Mouse (Mus musculus) gastrocnemius, adult 2 months (tissue): ENCODE measurements at regions not wholly inside any gene's neighbourhood (a gene's known extent, or its start where the extent isn't known, plus 50 kb on each side); places are given as distances from the start of the nearest gene placed in this dataset.
A peak's percentile ranks its signal among the peaks of the same experiment; 100 is the strongest.

Experiments
- DNase-seq: peaks from one replicate; pipeline ENCODE4 v3.0.0; 2022
- H3K27ac ChIP-seq: fragments of 200-600 bp; 2 replicates; pipeline ENCODE4 v1.8.1; 2022; ENCODE audit warnings: mild to moderate bottlenecking
- H3K4me3 ChIP-seq: fragments of 200-600 bp; 2 replicates; pipeline ENCODE4 v1.8.1; 2022; ENCODE audit warnings: mild to moderate bottlenecking, moderate library complexity
- CTCF ChIP-seq: fragments of 200-600 bp; IDR thresholded peaks from 2 replicates; pipeline ENCODE4 v1.8.1; 2022; ENCODE audit warnings: antibody characterized with exemption, mild to moderate bottlenecking, moderate library complexity
- intact Hi-C: fragments of 180-260 bp; cut with DNase I; formaldehyde crosslinking; loops from one replicate; pipeline ENCODE4 v1.15.1; 2025

DNA sequence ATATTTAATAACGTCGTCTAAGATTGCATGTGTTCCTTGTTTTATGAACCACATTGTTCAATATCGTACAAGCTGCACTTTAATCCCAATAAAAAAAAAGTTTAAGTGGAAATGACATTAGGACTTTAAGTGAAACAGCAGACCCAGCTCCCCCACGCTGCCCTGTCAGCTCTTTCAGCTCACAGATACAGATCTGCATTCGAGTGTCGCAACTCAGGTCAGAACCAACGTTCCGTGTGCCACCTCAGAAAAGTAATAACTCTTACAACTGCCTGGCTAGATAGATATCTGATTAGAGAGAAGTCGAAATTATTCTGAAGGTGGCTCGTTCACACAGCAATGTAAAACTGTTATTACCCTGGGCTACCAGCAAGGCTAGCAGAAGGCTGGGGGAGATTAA lies 364.0 kb upstream of the Dach1 start:
- H3K27ac ChIP-seq, result no peak overlapping the region
- intact Hi-C loops, result no loop called here

DNA sequence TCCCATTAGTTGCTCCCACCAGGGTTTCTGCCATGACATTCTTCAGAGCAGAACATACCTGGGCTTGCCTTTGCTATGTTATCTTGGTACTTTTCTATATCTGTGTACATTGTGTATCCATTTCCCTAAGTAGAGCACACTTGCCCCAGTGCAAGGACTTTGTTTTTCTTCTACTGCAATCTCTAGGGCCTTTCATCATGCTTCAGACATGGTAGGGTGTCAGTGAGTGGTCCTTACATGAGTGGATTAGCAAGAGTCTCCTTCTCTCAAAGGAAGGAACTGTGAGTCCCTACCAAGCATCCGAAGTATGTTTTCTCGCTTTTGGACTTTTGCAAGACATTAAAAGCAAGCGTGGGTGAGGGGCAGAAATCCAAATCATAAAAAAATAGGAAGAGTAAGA lies 351.4 kb upstream of the Dach1 start:
- Histone ChIP-seq H3K4me3 (no peak overlapping the region), H3K27ac (no peak overlapping the region)
- TF ChIP-seq CTCF, result no peak
- DNase-seq, result no peak
- intact Hi-C loops, result no loop called here

More for the DNA sequence above, 364.0 kb upstream of the Dach1 start:
- no peak for TF ChIP-seq CTCF
- DNase-seq, result no peak
- no peak overlapping the region for H3K4me3 ChIP-seq

DNA sequence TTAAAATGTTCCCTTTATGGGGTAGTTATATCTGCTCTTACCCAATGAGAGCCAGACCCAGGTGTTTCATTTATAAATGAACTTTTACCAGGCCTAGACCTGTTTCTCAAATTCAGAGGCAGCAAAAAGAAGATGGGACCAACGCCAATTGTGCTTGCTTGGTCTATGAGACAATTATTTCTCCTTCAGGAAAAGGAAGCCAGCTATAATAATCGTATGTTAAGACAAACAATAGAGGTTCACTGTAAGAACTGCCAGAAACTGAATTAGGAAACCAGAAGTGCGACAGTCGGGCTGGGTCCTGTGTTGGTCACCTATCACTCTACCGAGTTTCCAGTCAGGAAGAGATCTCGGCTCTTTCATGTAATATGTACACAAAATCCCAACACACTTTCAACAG lies 335.8 kb upstream of the Dach1 start:
- H3K27ac ChIP-seq, result no peak overlapping the region
- no peak for TF ChIP-seq CTCF
- DNase-seq, result no peak
- intact Hi-C loops, result no loop called here
- no peak overlapping the region for H3K4me3 ChIP-seq

DNA sequence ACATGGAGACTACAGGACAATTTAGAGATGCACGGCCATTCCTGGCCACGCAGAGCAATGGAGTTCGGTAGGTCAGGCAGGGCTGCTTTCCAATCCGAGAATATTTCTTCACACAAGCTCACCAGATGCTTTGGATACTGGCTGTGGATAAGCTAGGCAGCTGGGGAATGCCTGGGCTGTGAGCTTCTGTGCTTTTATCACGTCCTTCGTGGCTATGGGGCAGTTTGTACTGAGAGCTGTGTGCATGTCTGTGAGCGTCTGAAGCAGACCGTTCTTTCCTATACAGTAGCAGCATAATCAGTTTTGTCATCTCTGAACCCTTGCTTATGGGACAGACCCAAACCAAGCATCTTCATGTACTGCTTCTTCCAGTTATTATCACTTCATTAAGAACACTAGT lies 307.9 kb upstream of the Dach1 start:
- DNase-seq, result no peak
- Histone ChIP-seq H3K4me3 (no peak overlapping the region), H3K27ac (no peak overlapping the region)
- no peak for TF ChIP-seq CTCF
- intact Hi-C loops, result no loop called here

DNA sequence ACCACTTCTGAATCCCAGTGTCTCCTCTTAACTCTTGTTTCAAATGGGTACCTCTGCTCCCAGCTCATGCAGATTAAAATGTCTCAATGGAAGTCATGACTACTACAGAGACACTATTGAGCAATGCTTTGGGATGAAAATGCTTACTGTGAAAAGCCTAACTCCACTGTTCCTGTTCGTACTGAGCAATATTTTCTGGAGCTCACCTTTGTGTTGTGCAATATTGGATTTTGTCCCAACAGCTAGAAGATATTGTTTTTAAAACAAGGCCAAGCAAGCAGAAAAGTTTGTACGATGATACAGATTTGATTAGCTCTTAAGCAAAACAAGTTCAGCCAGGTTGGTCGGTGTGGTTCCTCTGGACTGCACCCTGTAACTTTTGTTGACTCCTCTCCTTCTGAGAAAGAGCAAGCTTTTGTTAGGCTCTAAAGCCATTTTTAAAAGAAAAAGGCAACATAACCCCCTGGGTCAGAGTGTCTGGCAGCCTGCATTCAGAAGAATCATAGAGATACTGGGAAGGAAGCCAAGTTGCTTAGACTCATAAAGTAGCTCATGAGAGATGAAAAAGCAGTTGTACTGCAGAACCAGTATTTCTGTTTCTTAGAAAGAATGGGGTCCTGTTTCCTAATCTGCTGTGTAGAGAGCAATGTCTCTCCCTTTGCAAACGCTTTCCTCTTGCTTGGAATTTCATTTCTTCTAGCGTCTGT lies 302.4 kb upstream of the Dach1 start:
- H3K27ac ChIP-seq, result no peak overlapping the region
- no peak for DNase-seq

DNA sequence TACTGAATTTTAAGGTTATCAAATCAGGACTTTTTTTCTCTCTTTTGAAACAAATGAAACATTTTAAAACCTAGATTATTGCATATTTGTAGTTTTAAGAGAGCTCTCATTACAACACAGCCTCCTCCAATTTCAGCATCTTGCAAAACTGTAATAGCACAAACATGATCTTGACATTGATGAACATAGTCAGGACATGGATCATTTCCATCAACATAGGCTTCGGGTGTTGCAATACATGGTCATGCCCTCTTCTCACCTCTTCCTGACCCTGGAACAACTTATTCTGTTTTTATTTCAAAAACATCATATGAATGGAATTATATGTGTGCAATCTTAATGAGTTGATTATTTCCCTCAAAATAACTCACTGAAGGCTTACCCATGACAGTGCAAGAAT lies 284.9 kb upstream of the Dach1 start:
- DNase-seq, result no peak
- Histone ChIP-seq H3K27ac (no peak overlapping the region), H3K4me3 (no peak overlapping the region)
- intact Hi-C loops, result no loop called here
- no peak for TF ChIP-seq CTCF

More for the DNA sequence above, 302.4 kb upstream of the Dach1 start:
- no peak for TF ChIP-seq CTCF
- no peak overlapping the region for H3K4me3 ChIP-seq
- intact Hi-C loops, result no loop called here

DNA sequence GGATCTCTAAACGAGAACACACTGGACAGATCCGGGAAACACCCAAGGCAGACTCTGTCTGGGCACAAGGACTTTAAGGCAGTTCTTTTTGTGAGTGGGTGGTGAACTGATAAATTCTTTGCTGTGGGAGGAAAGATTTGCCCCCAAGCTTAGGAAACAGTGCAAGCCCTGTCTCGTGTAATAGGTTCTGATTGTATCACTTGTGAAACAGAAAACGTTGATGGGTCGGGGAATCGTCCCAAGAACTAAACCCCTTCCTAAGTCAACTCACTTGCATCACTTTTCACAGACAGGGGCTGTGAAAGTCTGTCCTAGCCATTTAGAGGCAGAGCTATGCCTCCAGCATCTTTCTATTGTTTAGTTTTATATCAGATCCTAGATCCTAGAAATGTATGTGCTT lies 282.6 kb upstream of the Dach1 start:
- no peak for TF ChIP-seq CTCF
- Histone ChIP-seq H3K4me3 (no peak overlapping the region), H3K27ac (no peak overlapping the region)
- intact Hi-C loops, result no loop called here
- no peak for DNase-seq

DNA sequence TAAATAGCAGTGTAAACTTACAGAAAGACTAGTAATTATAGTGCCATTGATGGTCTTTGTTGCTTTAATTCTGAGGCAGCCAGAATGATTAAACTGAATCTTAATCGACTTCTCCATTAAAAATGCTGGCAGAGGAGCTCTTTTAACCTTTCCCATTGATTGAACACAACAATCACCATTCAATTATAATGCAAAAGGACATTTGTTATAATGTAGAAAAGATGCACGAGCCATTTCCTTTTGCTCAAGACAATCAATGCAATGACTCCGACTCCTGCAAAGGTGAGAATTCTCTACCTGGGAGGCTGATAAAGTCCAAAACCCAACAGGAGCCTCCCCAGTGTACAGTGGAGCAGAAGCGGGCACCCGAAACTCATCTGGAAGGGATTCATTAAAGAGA lies 280.0 kb upstream of the Dach1 start:
- no peak for DNase-seq
- intact Hi-C loops, result no loop called here
- Histone ChIP-seq H3K27ac (no peak overlapping the region), H3K4me3 (no peak overlapping the region)
- TF ChIP-seq CTCF, result no peak

DNA sequence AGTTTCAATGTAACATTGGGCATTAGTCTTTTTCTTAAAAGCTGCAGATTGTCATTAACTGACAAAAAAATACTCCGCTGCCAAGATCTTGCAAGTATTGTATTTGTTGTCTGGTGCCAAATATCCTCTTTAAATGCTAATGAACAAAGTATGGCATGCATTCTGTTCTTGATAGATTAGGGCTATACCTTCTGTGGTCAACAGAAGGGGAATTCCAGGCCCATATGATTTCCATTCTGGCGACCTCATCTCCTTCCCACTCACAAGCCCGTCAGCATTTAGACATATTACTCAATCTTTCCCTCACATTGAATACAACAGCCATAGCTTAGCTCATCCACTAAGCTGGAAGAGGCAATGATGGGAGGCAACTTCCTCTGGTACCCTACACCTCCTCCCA lies 272.8 kb upstream of the Dach1 start:
- DNase-seq, result no peak
- Histone ChIP-seq H3K27ac (no peak overlapping the region), H3K4me3 (no peak overlapping the region)
- no peak for TF ChIP-seq CTCF
- intact Hi-C loops, result no loop called here

DNA sequence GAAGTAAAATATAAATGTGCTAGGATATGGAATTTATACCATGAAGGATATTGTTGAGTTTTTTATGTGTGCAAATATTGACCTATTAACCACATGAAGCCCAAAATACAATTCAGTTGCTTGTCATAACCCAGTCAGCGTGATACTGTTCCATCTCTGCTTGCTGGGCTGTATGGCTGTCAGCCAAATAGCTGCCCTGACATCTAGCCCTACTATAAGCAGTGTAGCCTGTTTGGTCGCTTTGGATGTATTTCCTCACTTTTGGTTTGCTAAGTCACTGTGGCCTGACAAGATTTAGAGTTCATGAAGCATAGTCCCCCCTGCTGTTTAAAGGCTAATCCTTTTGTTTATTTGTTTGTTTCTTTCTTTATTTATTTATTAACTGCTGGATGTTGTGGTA lies 272.4 kb upstream of the Dach1 start:
- no peak for TF ChIP-seq CTCF
- intact Hi-C loops, result no loop called here
- Histone ChIP-seq H3K4me3 (no peak overlapping the region), H3K27ac (no peak overlapping the region)
- no peak for DNase-seq

DNA sequence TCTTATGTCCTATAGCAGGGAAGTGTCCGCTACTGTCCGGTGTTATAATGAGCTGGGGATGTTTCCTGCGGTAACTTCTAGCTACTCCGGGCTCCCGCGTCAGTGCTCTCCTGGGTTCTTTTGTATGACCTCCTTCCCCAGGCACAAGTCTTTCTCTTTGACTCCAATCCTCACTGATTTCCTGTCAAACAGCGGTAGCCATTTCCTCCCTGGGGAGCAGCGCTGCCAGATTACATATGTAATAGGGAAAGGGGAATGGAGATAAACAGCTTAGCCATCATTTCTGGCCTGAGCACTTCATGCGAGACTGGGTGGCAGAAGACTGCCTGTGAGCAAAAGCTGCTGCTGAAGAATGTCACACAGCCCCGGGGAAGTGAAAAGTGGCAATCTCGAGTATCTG lies 262.4 kb upstream of the Dach1 start:
- TF ChIP-seq CTCF, result no peak
- DNase-seq, result no peak
- intact Hi-C loops, result no loop called here
- H3K4me3 ChIP-seq, result no peak overlapping the region
- H3K27ac ChIP-seq, result no peak overlapping the region

DNA sequence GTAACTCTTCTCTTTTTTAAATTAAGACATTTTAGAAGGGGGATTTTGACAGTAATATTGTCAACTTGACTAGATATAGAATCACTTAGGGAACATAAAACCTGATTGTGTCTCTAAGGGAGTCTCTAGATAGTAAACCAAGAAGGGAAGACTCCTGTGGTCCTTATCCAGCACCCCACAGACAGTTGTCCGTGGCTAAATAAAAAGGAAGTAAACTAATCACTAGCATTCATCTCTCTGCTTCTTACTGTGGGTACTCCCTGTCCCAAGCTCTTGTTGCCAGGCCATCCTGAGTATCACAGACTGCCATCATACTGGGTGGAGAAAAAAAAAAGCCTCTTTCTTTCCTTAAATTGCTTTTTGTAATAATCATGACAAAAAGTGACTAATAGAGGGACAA lies 248.2 kb upstream of the Dach1 start:
- DNase-seq, result no peak
- Histone ChIP-seq H3K27ac (no peak overlapping the region), H3K4me3 (no peak overlapping the region)
- no peak for TF ChIP-seq CTCF
- intact Hi-C loops, result no loop called here

DNA sequence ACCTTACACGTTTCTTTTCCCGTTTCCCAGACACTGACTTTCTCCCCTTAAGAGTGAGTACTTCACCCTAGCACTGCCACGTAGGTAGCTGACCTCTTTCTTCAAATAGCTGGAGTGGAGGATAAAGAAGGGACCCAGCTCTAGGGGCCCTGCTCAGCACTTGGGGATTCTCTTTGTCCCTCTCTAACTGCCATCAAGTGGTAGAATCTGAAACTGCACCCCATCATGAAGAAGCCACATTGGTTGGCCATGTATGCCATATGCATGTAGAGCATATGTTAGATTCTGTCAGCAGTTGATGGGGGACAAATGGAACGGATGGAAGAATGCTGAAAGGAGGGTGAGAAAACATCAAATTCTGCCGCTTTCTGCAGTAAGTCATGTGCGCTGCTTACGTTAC lies 244.6 kb upstream of the Dach1 start:
- no peak overlapping the region for H3K4me3 ChIP-seq
- intact Hi-C loops, result no loop called here
- no peak for DNase-seq
- no peak overlapping the region for H3K27ac ChIP-seq
- TF ChIP-seq CTCF, result peak; percentile 15; the same call in 1 of the 2 replicates

DNA sequence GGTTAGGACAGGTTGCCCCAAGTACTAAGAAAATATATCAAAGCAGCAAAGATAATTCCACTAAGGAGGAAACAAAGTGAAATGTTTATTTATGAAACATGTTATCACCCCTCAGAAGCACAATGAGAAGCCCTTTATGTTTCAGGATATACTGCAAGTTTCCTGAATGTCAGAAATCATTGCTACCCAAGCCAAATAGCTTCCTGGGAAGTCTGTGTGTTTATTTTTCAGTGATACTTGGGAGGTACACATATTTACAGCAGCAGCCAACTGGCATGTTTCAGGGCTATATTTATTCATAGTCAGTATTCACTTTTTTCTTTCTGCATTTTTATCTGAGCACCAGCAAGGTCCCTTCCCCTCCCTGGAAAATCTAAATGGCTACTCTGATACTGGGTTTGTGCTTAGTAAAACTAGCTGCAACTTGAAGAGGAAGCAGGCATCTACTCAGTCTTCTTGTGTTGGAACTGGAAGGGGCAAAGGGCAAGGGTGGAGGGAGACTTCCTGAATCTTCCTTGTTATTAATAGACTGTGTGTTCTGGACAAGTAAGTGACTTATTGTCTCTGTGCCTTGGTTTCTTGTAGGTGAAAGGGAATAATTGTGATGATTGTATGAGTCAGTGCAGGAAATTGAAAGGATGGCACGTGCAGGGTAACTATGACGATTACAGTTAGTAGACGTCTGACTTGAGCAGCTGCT lies 236.5 kb upstream of the Dach1 start:
- DNase-seq, result no peak
- no peak for TF ChIP-seq CTCF
- intact Hi-C loops, result no loop called here
- Histone ChIP-seq H3K27ac (no peak overlapping the region), H3K4me3 (no peak overlapping the region)
